Mouse (Mus musculus) megakaryocyte, embryonic 14.5 days (primary cell): ENCODE data around the gene Ptk7.

Experiments used
- FLI1 ChIP-seq: IDR thresholded peaks from 2 replicates; pipeline ENCODE4 v1.6.1; 2012; ENCODE audit warnings: low read length, inconsistent platforms, mixed read lengths
- GATA1 ChIP-seq: IDR thresholded peaks from 3 replicates; pipeline ENCODE4 v1.6.1; 2012; ENCODE audit warnings: mixed read lengths, low read length, inconsistent platforms, borderline replicate concordance

GRCm38 (mm10) chr17:46602212-46602611 is 27.1 kb downstream of the Ptk7 start:
- TF ChIP-seq GATA1 (no peak), FLI1 (no peak)
